Mouse (Mus musculus) CD4-positive, CD25-positive, alpha-beta regulatory T cell, adult 2 months (primary cell): ENCODE measurements around the gene Zdhhc7.
A peak's percentile ranks its signal among the peaks of the same experiment; 100 is the strongest.

ENCODE experiments used
- DNase-seq: peaks from one replicate; pipeline ENCODE4 v3.0.0-alpha.2; 2012; ENCODE audit warnings: low read depth, low spot score

The Zdhhc7 gene

GRCm38 (mm10) chr8:120036578-120036977 lies 64.7 kb downstream of the Zdhhc7 start:
- DNase-seq, result no peak

GRCm38 (mm10) chr8:120036111-120036510 lies 65.2 kb downstream of the Zdhhc7 start:
- DNase-seq, result no peak

- DNase-seq, result no peak
These were observed 66.8 kb downstream of the Zdhhc7 start for GRCm38 (mm10) chr8:120034471-120034870.

GRCm38 (mm10) chr8:120032549-120033208 lies 68.6 kb downstream of the Zdhhc7 start:
- DNase-seq, result peak; percentile 38
